Mouse (Mus musculus): ENCODE measurements around the gene Clcf1. TPM values are rescaled to one million over a fixed set of nuclear protein-coding genes. Genes with fewer than 3 reads are reported as not detected.

Gene Clcf1
- polyA plus RNA-seq, 2 experiments = 8.7 to 42.8 TPM

- WGBS = 85% methylated on average over 12 of the region's 12 CpGs
- no peak overlapping the region for H3K4me3 ChIP-seq (replicated peaks; ENCODE audit: low read length)
- no peaks in the 10 kb centered on the region for H3K27me3 ChIP-seq (ENCODE audit: control insufficient read depth, insufficient read depth, low read length)
- peaks cover 70% of the 10 kb centered on the region for H3K36me3 ChIP-seq (ENCODE audit: control insufficient read depth, insufficient read depth, low read length)
- no peak for DNase-seq (ENCODE audit: low spot score)
- ATAC-seq (ENCODE audit: low FRiP score, low read depth) = no peak
- H3K27ac ChIP-seq (replicated peaks; ENCODE audit: low read depth, low read length) = no peak overlapping the region
- TF ChIP-seq POLR2A (IDR thresholded peaks at IDR 0.05; ENCODE audit: borderline replicate concordance, extremely low read depth, insufficient read depth, insufficient read length) = no peak
- no peak overlapping the region for H3K4me2 ChIP-seq (replicated peaks; ENCODE audit: low read depth, low read length, severe bottlenecking)
- H3K9me3 ChIP-seq (ENCODE audit: control insufficient read depth, low read length) = no peaks in the 10 kb centered on the region
- no peak overlapping the region for H3K9ac ChIP-seq (ENCODE audit: low read depth, low read length, severe bottlenecking)
- H3K4me1 ChIP-seq (ENCODE audit: control insufficient read depth, insufficient read depth, low read length) = peaks cover 16% of the 10 kb centered on the region
Measured at GRCm38 (mm10) chr19:4194776-4195650, 19.0 kb upstream of the Clcf1 start.

DNA sequence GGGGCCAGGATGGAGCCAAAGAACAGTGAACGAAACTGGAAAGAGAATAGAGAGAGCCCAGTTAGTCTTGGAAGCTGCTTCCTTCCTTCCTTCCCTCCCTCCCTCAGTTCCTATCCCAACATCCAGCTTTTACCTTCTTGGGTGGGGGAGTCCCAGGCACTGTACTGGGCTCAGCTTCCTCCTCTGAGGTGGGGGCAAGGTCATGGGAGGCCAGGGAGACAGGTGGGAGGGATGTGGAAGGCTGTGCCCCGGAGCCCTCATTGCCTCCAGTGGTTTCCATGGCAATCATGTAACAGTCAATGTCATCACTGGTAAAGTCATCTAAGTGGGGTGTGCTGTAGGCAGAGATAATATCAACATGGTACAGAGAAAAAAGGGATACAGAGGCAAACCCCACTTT, 18.0 kb upstream of the Clcf1 start:
- H3K4me2 ChIP-seq (replicated peaks; ENCODE audit: low read depth, low read length, severe bottlenecking) = no peak overlapping the region
- no peaks in the 10 kb centered on the region for H3K27me3 ChIP-seq (ENCODE audit: control insufficient read depth, insufficient read depth, low read length)
- WGBS = 47% methylated on average over 2 of the region's 2 CpGs
- H3K36me3 ChIP-seq (ENCODE audit: control insufficient read depth, insufficient read depth, low read length) = peaks cover 74% of the 10 kb centered on the region
- no peak for TF ChIP-seq POLR2A (IDR thresholded peaks at IDR 0.05; ENCODE audit: borderline replicate concordance, extremely low read depth, insufficient read depth, insufficient read length)
- no peak overlapping the region for H3K27ac ChIP-seq (replicated peaks; ENCODE audit: low read depth, low read length)
- no peak for DNase-seq (ENCODE audit: low spot score)
- no peak for ATAC-seq (ENCODE audit: low FRiP score, low read depth)
- H3K9me3 ChIP-seq (ENCODE audit: control insufficient read depth, low read length) = no peaks in the 10 kb centered on the region
- no peak overlapping the region for H3K9ac ChIP-seq (ENCODE audit: low read depth, low read length, severe bottlenecking)
- H3K4me1 ChIP-seq (ENCODE audit: control insufficient read depth, insufficient read depth, low read length) = peaks cover 26% of the 10 kb centered on the region
- no peak overlapping the region for H3K4me3 ChIP-seq (replicated peaks; ENCODE audit: low read length)

DNA sequence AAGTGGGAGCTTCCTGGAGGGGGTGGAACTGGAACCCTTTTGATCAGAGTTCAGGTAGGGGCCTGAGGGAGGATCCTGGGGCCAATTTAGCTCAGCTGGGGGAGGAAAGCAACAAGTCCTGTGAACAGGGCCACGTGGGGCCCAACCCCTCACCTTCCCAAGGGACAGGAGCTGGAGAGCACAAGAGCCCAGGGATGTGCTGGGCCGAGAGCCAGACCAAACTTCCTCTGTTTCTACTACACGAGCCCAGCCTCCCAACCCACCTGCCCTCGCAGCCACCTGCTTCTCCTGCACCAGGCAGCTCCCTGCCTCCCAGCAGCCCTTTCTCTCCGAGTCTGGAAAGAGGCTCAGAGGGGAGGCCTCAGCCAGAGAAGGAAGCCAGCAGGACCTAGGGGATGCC, 17.5 kb upstream of the Clcf1 start:
- no peak overlapping the region for H3K4me2 ChIP-seq (replicated peaks; ENCODE audit: low read depth, low read length, severe bottlenecking)
- H3K27me3 ChIP-seq (ENCODE audit: control insufficient read depth, insufficient read depth, low read length) = no peaks in the 10 kb centered on the region
- peaks cover 22% of the 10 kb centered on the region for H3K4me1 ChIP-seq (ENCODE audit: control insufficient read depth, insufficient read depth, low read length)
- H3K9me3 ChIP-seq (ENCODE audit: control insufficient read depth, low read length) = no peaks in the 10 kb centered on the region
- H3K27ac ChIP-seq (replicated peaks; ENCODE audit: low read depth, low read length) = no peak overlapping the region
- H3K36me3 ChIP-seq (ENCODE audit: control insufficient read depth, insufficient read depth, low read length) = peaks cover 74% of the 10 kb centered on the region
- ATAC-seq (ENCODE audit: low FRiP score, low read depth) (no peak), DNase-seq (ENCODE audit: low spot score) (peak; percentile 24)
- 14% methylated on average over 4 of the region's 5 CpGs for WGBS
- no peak for TF ChIP-seq POLR2A (IDR thresholded peaks at IDR 0.05; ENCODE audit: borderline replicate concordance, extremely low read depth, insufficient read depth, insufficient read length)
- no peak overlapping the region for H3K9ac ChIP-seq (ENCODE audit: low read depth, low read length, severe bottlenecking)
- H3K4me3 ChIP-seq (replicated peaks; ENCODE audit: low read length) = no peak overlapping the region

DNA sequence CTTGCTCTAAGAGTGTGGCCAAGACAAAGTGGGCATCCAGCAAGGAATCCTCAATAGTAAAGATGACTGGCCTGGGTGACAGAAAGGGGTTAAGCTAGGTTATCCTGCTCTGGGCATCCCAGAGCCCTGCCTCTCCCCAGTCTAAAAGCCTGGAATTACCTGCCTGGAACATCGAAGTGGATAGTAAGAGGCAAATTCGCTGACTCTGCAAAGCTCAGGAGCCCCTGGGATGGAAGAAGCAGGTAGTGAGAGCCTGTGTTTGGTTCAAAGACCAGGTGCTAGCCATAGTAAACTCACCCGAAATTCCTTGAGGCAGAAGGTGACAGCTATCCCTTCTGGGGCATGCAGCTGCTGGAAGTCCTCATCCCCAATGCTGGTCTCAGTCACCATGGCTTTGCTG, 16.9 kb upstream of the Clcf1 start:
- no peak overlapping the region for H3K4me2 ChIP-seq (replicated peaks; ENCODE audit: low read depth, low read length, severe bottlenecking)
- no peak overlapping the region for H3K27ac ChIP-seq (replicated peaks; ENCODE audit: low read depth, low read length)
- no peak for TF ChIP-seq POLR2A (IDR thresholded peaks at IDR 0.05; ENCODE audit: borderline replicate concordance, extremely low read depth, insufficient read depth, insufficient read length)
- WGBS = 58% methylated on average over 3 of the region's 3 CpGs
- no peak for DNase-seq (ENCODE audit: low spot score)
- no peaks in the 10 kb centered on the region for H3K27me3 ChIP-seq (ENCODE audit: control insufficient read depth, insufficient read depth, low read length)
- H3K4me1 ChIP-seq (ENCODE audit: control insufficient read depth, insufficient read depth, low read length) = peaks cover 24% of the 10 kb centered on the region
- H3K9ac ChIP-seq (ENCODE audit: low read depth, low read length, severe bottlenecking) = no peak overlapping the region
- no peak overlapping the region for H3K4me3 ChIP-seq (replicated peaks; ENCODE audit: low read length)
- ATAC-seq (ENCODE audit: low FRiP score, low read depth) = no peak
- H3K36me3 ChIP-seq (ENCODE audit: control insufficient read depth, insufficient read depth, low read length) = peaks cover 74% of the 10 kb centered on the region
- no peaks in the 10 kb centered on the region for H3K9me3 ChIP-seq (ENCODE audit: control insufficient read depth, low read length)

DNA sequence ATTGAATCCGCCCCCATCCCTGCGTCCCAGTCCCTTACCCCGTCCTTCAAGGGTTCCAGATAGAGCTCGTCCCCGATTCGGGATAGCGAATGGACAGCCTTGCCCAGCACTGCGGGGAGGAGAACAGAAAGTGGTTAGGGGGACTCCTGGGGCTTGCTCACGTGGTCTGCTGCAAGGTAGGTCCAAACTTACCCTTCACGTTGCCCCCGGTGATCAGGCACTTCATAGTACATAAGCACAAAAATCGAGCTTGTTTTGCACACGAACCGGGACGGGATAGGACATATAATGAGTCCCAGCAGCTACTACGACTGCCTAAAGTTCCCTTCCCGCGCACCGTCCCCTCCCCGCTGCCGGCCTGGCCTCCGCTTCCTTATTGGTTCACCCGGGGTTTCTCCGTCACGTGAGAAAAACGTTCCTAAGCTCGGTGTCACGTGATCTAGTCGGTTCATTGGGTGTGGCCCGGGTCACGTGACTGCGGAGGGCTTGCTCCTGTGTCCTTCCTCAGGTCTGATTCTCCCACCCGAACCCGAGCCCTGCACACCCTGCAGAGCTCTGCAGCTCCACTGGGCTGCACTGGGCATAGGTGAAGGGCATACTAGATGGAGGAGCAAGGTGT, 12.6 kb upstream of the Clcf1 start, which contains the start of gene Rad9a:
Gene Rad9a (minus strand): TSS at position 372 of the 619 bp plus-strand sequence.
- peaks cover 16% of the 10 kb centered on the region for H3K4me1 ChIP-seq (ENCODE audit: control insufficient read depth, insufficient read depth, low read length)
- no peaks in the 10 kb centered on the region for H3K9me3 ChIP-seq (ENCODE audit: control insufficient read depth, low read length)
- H3K27ac ChIP-seq (replicated peaks; ENCODE audit: low read depth, low read length) = peak within 1 kb of the TSS; percentile 65; the same call in 1 of the 2 replicates
- ATAC-seq (ENCODE audit: low FRiP score, low read depth) (peak; percentile 91), DNase-seq (ENCODE audit: low spot score) (peak; percentile 99)
- no peak for TF ChIP-seq POLR2A (IDR thresholded peaks at IDR 0.05; ENCODE audit: borderline replicate concordance, extremely low read depth, insufficient read depth, insufficient read length)
- H3K4me3 ChIP-seq (replicated peaks; ENCODE audit: low read length) = peak within 1 kb of the TSS; percentile 67
- H3K9ac ChIP-seq (ENCODE audit: low read depth, low read length, severe bottlenecking) = peak within 1 kb of the TSS; percentile 73
- no peaks in the 10 kb centered on the region for H3K27me3 ChIP-seq (ENCODE audit: control insufficient read depth, insufficient read depth, low read length)
- peak within 1 kb of the TSS; percentile 98 for H3K4me2 ChIP-seq (replicated peaks; ENCODE audit: low read depth, low read length, severe bottlenecking)
- WGBS = under 1% methylated on average over 34 of the region's 34 CpGs
- peaks cover 39% of the 10 kb centered on the region for H3K36me3 ChIP-seq (ENCODE audit: control insufficient read depth, insufficient read depth, low read length)

Measured in limb, embryonic 14.5 days (tissue).